Mouse (Mus musculus) intestine, postnatal 0 days (tissue): ENCODE measurements around the gene Pck1. TPM values are rescaled to one million over a fixed set of nuclear protein-coding genes. Genes with fewer than 3 reads are reported as not detected.
A peak's percentile ranks its signal among the peaks of the same experiment; 100 is the strongest.

Source experiments
- ATAC-seq: fragments of 200-750 bp; cut with Nextera tagmentation; 2 replicates; pipeline ENCODE4 v1.8.0; 2017; ENCODE audit warnings: mild to moderate bottlenecking, moderate TSS enrichment, moderate library complexity
- H3K27ac ChIP-seq: fragments of 300-500 bp; sonication (generic); 2 replicates; pipeline ENCODE4 v1.5.1; 2014; ENCODE audit warnings: mild to moderate bottlenecking, low read depth, low read length, moderate library complexity
- H3K27me3 ChIP-seq: fragments of 300-500 bp; sonication (generic); replicated peaks from 2 replicates; pipeline ENCODE4 v1.6.1; 2014; ENCODE audit warnings: low read length, mixed read lengths; ENCODE audit not compliant: control insufficient read depth, insufficient read depth
- H3K36me3 ChIP-seq: fragments of 300-500 bp; sonication (generic); 2 replicates; pipeline ENCODE4 v1.6.1; 2014; ENCODE audit warnings: mild to moderate bottlenecking, moderate library complexity; ENCODE audit not compliant: control insufficient read depth, insufficient read depth
- H3K4me1 ChIP-seq: fragments of 300-500 bp; sonication (generic); replicated peaks from 2 replicates; pipeline ENCODE4 v1.6.1; 2014; ENCODE audit warnings: antibody characterized with exemption, low read length, mixed read lengths; ENCODE audit not compliant: control insufficient read depth, insufficient read depth
- H3K4me2 ChIP-seq: fragments of 300-500 bp; sonication (generic); replicated peaks from 2 replicates; pipeline ENCODE4 v1.6.1; 2014; ENCODE audit warnings: low read depth, mild to moderate bottlenecking, moderate library complexity
- H3K4me3 ChIP-seq: fragments of 300-500 bp; sonication (generic); 2 replicates; pipeline ENCODE4 v1.5.1; 2014; ENCODE audit warnings: low read depth, low read length
- H3K9ac ChIP-seq: fragments of 300-500 bp; sonication (generic); 2 replicates; pipeline ENCODE4 v1.6.1; 2014; ENCODE audit warnings: mild to moderate bottlenecking, low read depth, low read length
- H3K9me3 ChIP-seq: fragments of 300-500 bp; sonication (generic); 2 replicates; pipeline ENCODE4 v1.6.1; 2016; ENCODE audit warnings: mixed run types; ENCODE audit not compliant: control insufficient read depth
- CTCF ChIP-seq: sonication (generic); IDR thresholded peaks from 2 replicates; pipeline ENCODE4 v1.5.1; 2016; ENCODE audit warnings: low read depth, mild to moderate bottlenecking, control low read depth, antibody characterized with exemption, moderate library complexity
- WGBS: fragments of 180-500 bp; shearing (Covaris S2); extraction: QIAGEN DNeasy Blood & Tissue Kit; methylation state at CpG from one replicate; pipeline ENCODE4 v1.1.7; 2014; 5-methylcytosine and 5-hydroxymethylcytosine counted together
- polyA plus RNA-seq: library from polyadenylated mRNA; unstranded; fragments of >200 nt; fragmentation: Nextera tagmentation; extraction: Ambion mirVana; gene quantifications from 2 replicates; pipeline ENCODE4 v1.2.1, GENCODE M21; 2015

Pck1 gene
- polyA plus RNA-seq, 1 experiment from 2014 or later: 249 TPM

DNA sequence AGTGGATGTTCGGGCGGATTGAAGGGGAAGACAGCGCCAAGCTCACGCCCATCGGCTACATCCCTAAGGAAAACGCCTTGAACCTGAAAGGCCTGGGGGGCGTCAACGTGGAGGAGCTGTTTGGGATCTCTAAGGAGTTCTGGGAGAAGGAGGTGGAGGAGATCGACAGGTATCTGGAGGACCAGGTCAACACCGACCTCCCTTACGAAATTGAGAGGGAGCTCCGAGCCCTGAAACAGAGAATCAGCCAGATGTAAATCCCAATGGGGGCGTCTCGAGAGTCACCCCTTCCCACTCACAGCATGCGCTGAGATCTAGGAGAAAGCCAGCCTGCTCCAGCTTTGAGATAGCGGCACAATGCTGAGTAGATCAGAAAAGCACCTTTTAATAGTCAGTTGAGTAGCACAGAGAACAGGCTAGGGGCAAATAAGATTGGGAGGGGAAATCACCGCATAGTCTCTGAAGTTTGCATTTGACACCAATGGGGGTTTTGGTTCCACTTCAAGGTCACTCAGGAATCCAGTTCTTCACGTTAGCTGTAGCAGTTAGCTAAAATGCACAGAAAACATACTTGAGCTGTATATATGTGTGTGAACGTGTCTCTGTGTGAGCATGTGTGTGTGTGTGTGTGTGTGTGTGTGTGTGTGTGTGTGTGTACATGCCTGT, 5.7 kb downstream of the Pck1 start:
- Histone ChIP-seq H3K4me2 (peak overlapping the region; percentile 32), H3K27ac (peak overlapping the region; percentile 46), H3K4me1 (0 out of 2 replicates have a peak, but pooled peaks cover 2% of the 10 kb centered on the region), H3K9me3 (no peaks in the 10 kb centered on the region), H3K9ac (peak overlapping the region; percentile 26; the same call in 1 of the 2 replicates), H3K27me3 (no peaks in the 10 kb centered on the region), H3K36me3 (peaks cover 26% of the 10 kb centered on the region; the same call in 1 of the 2 replicates), H3K4me3 (0 out of 2 replicates have a peak overlapping the region, but pooled peaks have one; percentile 1)
- TF ChIP-seq CTCF: no peak
- ATAC-seq: peak; percentile 12
- 85% methylated on average over 19 of the region's 19 CpGs for WGBS

DNA sequence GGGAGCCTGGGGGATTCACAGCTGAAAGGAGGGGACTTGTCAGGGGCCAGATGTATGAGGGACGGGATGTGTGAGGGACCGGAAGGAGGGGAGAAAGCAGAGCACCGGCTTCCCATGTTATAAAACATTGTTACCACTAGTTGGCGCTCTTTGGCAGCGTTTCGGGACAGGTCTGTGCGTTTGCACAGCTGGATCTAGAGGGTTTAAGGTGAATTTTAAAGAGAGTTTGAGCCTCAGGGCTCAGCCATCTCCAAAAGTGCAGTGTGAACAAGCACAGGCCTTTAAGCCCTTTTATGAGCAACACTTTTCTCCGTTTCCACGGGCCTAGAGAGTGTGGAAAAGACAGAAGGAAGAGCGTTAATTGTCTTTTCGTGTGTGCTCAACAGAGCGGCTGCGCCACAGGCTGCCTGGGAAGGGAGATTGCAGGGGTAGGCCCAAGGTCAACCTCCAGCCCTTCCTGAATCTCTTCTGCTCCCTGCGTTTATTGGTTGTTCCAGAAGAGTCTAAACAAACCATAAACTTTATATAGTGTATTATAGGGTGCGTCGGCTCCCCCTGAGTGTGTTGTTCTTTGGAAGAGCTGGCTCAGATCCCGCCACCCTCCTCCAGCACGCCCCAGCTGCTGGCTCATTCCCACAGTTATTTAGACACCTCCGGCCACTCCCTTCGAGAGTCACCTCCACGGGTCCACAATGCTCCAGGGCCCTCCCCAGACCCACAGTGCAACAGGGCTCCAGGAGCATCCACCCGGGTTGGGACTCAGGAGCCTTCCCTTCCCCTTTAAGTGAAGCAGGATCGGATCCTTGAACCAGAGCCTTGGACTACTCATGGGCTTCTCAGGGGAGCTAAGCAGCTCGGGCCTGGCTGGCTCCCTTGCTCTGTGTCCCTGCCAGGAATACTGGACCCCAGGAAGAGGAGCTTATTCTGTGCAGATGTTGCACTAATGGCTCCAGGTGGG, 6.8 kb downstream of the Pck1 start:
- H3K36me3 ChIP-seq: peaks cover 23% of the 10 kb centered on the region; the same call in 1 of the 2 replicates
- H3K27me3 ChIP-seq: no peaks in the 10 kb centered on the region
- H3K4me3 ChIP-seq: no peak overlapping the region
- H3K9me3 ChIP-seq: no peaks in the 10 kb centered on the region
- no peak overlapping the region; the same call in none of the 2 replicates for H3K4me2 ChIP-seq
- H3K4me1 ChIP-seq: 0 out of 2 replicates have a peak, but pooled peaks cover 2% of the 10 kb centered on the region
- 10% methylated on average over 24 of the region's 24 CpGs for WGBS
- peak; percentile 83 for ATAC-seq
- H3K9ac ChIP-seq: no peak overlapping the region
- peak overlapping the region; percentile 84 for H3K27ac ChIP-seq
- TF ChIP-seq CTCF: peak; percentile 94

DNA sequence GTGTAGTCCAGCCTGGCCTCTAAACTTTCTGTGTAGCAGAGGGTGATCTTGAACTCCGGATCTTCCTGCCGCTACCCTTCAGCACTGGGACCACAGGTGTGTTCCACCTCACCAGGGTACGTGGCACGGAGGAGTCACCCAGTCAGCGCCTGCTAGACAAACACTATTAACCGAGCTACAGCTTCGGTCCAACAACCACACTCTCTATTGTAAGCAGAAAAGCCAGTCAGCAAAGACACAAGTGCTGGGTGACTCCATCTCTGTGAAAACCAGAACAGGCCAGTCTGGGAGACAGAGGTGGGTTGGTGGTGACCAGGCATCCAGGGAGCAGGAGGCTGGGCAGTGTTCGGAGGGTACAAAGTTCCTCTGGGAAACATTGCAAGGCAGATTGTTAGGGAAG, 10.5 kb downstream of the Pck1 start:
- Histone ChIP-seq H3K9me3 (no peaks in the 10 kb centered on the region), H3K27ac (peak overlapping the region; percentile 23; the same call in 1 of the 2 replicates), H3K9ac (no peak overlapping the region), H3K4me3 (no peak overlapping the region), H3K27me3 (no peaks in the 10 kb centered on the region), H3K36me3 (no peaks in the 10 kb centered on the region), H3K4me1 (0 out of 2 replicates have a peak, but pooled peaks cover 2% of the 10 kb centered on the region), H3K4me2 (no peak overlapping the region)
- TF ChIP-seq CTCF: no peak
- ATAC-seq: peak; percentile 20; the same call in 1 of the 2 replicates
- WGBS: 53% methylated on average over 8 of the region's 8 CpGs

- H3K9me3 ChIP-seq: no peaks in the 10 kb centered on the region
- H3K4me3 ChIP-seq: no peak overlapping the region
- 56% methylated on average over 2 of the region's 2 CpGs for WGBS
- H3K27me3 ChIP-seq: no peaks in the 10 kb centered on the region
- ATAC-seq: no peak
- TF ChIP-seq CTCF: peak; percentile 82
- H3K4me1 ChIP-seq: 0 out of 2 replicates have a peak, but pooled peaks cover 2% of the 10 kb centered on the region
- H3K4me2 ChIP-seq: no peak overlapping the region
- H3K9ac ChIP-seq: no peak overlapping the region
- no peaks in the 10 kb centered on the region for H3K36me3 ChIP-seq
- H3K27ac ChIP-seq: no peak overlapping the region
These were observed 11.5 kb downstream of the Pck1 start for GRCm38 (mm10) chr2:173164358-173164757.

- Histone ChIP-seq H3K9ac (no peak overlapping the region), H3K4me3 (no peak overlapping the region), H3K36me3 (no peaks in the 10 kb centered on the region), H3K4me1 (0 out of 2 replicates have a peak, but pooled peaks cover 2% of the 10 kb centered on the region), H3K4me2 (no peak overlapping the region), H3K27ac (no peak overlapping the region), H3K9me3 (no peaks in the 10 kb centered on the region), H3K27me3 (no peaks in the 10 kb centered on the region)
- WGBS: 89% methylated on average over 10 of the region's 10 CpGs
- TF ChIP-seq CTCF: no peak
- ATAC-seq: no peak
These were observed 12.1 kb downstream of the Pck1 start for GRCm38 (mm10) chr2:173164946-173165345.

GRCm38 (mm10) chr2:173165357-173165756, 12.5 kb downstream of the Pck1 start:
- ATAC-seq: no peak
- no peaks in the 10 kb centered on the region for H3K9me3 ChIP-seq
- 0 out of 2 replicates have a peak, but pooled peaks cover 2% of the 10 kb centered on the region for H3K4me1 ChIP-seq
- H3K9ac ChIP-seq: no peak overlapping the region
- H3K27ac ChIP-seq: no peak overlapping the region
- H3K36me3 ChIP-seq: no peaks in the 10 kb centered on the region
- TF ChIP-seq CTCF: no peak
- no peak overlapping the region for H3K4me3 ChIP-seq
- no peak overlapping the region for H3K4me2 ChIP-seq
- no peaks in the 10 kb centered on the region for H3K27me3 ChIP-seq
- WGBS: 87% methylated on average over 10 of the region's 10 CpGs
